Mouse (Mus musculus) left cerebral cortex, adult 2 months (tissue): ENCODE measurements around the gene Gas7. TPM values are rescaled to one million over a fixed set of nuclear protein-coding genes. Genes with fewer than 3 reads are reported as not detected.

ENCODE experiments used
- DNase-seq, 2 experiments: peaks; one replicate each; pipeline ENCODE4 v3.0.0; 2021 to 2022; ENCODE audit warnings: low spot score in 2 of 2, mixed read lengths in 1 of 2; ENCODE audit errors: extremely low spot score in 1 of 2
- H3K27ac ChIP-seq: fragments of 200-600 bp; 2 replicates; pipeline ENCODE4 v1.8.1; 2022
- H3K4me3 ChIP-seq: fragments of 200-600 bp; 2 replicates; pipeline ENCODE4 v1.8.1; 2022
- CTCF ChIP-seq: fragments of 200-600 bp; IDR thresholded peaks from 2 replicates; pipeline ENCODE4 v1.8.1; 2022; ENCODE audit warnings: antibody characterized with exemption, mild to moderate bottlenecking, moderate library complexity
- intact Hi-C: fragments of 180-260 bp; cut with DNase I; formaldehyde crosslinking; loops from one replicate; pipeline ENCODE4 v1.15.1; 2025
- total RNA-seq, 2 experiments: library from RNA; stranded (reverse); gene quantifications; 2 replicates each; pipeline ENCODE4 v1.2.3; 2021

Gene Gas7
- total RNA-seq, 2 experiments from 2014 or later: 539 to 559 TPM

DNA sequence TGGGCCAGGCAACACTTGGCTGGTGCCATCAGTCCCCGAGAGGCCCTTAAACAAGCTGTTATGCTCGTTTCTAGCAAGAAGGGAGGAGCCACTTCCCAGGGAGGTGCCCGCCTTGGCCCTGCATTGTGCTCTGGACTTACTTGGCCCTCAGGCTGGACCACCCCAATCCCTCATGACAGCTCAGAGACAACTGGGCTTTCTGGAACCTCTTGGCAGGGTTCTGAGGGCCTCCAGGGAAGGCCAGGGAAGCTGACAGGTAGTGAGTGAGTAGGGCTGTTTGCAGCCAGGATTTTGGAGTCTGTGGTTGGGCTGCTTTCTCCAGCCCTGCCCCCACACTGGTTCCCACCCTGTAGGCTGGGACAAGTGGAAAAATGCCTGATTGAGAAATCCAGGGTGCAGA lies 68.6 kb downstream of the Gas7 start:
- H3K27ac ChIP-seq: peak overlapping the region; percentile 10; the same call in 1 of the 2 replicates
- DNase-seq: no peak
- H3K4me3 ChIP-seq: no peak overlapping the region
- no peak for TF ChIP-seq CTCF
- intact Hi-C loops: no loop called here

DNA sequence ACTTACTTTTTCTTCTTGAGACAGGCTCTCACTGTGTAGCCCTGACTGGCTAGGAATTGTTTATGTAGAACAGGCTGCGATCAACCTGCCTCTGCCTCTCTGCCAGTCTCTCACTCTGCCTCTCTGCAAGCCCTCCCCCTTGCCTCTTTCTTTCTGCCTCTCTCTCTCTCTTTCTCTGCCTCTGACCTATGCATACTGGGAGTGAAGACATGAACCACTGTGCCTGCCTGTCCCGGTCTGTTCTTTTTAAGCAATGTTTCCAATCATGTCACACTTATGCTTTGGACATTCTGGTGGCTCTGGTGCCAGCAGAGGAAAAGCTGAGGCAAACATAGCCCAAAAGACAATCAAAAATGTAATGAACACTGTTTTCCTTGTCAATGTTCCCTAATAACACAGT lies 69.5 kb downstream of the Gas7 start:
- no peak for TF ChIP-seq CTCF
- no peak for DNase-seq
- no peak overlapping the region for H3K4me3 ChIP-seq
- intact Hi-C loops: loop anchor here (5.0 kb wide), 2 partner anchors 73 to 123 kb away; no protein-coding TSS in a partner anchor
- H3K27ac ChIP-seq: peak overlapping the region; percentile 53; the same call in 1 of the 2 replicates

DNA sequence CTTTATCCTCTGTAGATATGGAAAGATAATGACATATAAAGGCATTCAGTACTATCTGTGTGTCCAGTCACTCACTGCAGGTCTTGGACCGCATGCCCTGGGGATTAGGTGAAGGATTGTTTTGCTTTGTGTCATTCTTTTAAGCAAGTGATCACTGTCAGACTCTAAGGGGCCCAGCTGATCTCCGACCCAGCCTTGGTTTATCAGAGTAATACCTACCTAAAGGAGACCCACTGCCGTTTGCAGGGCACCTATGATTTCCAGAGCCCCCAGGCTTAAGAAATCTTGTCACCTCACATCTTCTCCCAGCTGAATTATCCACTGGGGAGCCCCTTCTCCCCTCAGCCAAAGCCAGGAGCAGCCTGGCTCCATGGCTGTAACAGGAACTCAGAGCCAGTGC lies 70.6 kb downstream of the Gas7 start:
- Histone ChIP-seq H3K27ac (peak overlapping the region; percentile 78), H3K4me3 (no peak overlapping the region)
- intact Hi-C loops: loop anchor here (5.0 kb wide), 2 partner anchors 71 to 121 kb away; no protein-coding TSS in a partner anchor
- TF ChIP-seq CTCF: no peak
- no peak for DNase-seq

DNA sequence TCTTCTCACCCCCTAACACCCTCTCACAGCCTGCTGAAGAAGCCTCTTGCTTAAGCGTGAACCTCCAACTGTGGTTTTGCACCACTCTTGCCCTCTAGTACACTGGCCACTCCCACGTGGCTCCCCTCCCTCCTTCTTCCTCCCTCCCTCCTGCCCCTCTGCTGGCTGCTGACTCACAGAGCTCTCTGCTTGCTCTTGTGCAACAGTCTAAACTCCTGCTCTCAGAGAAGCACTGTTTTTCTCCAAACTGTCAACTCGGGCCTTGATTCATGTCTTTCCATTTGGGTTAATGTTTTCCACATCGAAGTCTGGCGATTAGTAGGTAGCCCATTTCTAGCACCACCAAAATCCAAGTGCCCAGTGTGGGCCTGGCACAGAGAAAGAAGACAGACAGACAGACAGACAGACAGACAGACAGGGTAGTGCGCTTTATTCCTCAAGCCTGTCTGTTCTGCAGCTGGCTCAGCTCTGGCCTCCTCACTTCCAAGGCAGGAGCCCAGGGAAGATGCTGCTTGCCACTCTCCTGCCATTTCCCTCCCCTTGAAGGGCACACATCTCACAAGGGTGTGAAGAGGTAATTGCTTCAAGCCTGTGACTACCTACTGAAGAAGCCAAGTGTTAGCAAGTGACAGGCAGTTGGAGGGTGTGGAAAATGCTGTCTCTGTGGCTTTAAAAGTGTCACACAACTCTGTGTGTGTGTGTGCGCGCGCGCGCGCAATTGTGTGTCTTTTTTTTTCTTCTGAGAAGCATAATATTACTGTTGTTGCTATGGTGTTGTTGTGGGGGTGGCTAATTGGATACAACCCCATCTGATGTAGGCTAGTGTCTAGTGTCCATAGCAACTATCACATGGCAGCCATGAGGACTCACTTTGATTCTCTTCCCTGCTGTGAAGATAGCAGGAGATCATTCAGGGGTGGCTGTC lies 71.6 kb downstream of the Gas7 start:
- no peak for TF ChIP-seq CTCF
- intact Hi-C loops: loop anchor here (5.0 kb wide), 2 partner anchors 70 to 120 kb away; no protein-coding TSS in a partner anchor
- peak in 1 of 2 experiments; percentile 43 for DNase-seq
- Histone ChIP-seq H3K27ac (peak overlapping the region; percentile 78), H3K4me3 (no peak overlapping the region)

GRCm38 (mm10) chr11:67531286-67531685 lies 76.0 kb downstream of the Gas7 start:
- no peak for TF ChIP-seq CTCF
- intact Hi-C loops: no loop called here
- H3K27ac ChIP-seq: no peak overlapping the region
- no peak overlapping the region for H3K4me3 ChIP-seq
- DNase-seq: no peak

DNA sequence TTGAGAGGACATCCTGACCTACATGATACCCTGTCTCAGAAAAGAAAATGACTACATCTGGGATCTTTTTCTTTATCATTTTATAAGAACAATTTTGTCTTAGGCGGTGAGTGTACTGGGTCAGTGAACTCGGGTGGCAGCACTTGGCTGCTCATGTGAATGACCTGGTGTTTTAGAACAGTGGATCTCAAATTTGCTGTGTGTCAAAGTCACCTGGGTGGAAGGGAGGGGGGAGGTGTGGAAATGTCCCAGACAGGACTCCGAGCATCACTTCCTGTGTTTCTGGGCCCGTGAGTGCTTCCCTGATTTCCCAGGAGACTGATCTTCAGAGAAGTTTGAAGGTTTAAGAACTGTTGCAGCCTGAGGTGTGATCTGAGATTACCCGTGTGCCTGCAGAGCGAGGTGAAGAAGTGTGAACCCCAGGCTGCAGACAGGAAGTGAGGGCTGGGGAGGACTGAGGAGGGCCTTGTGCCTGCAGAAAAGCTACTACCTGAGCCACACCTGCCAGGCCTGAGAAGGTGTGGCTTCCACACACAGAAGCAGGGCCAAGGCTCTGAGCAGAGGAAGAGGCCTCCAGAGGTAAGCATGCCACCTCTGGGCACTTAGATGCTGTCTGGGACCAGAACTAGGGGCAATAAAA lies 76.8 kb downstream of the Gas7 start:
- Histone ChIP-seq H3K27ac (no peak overlapping the region), H3K4me3 (no peak overlapping the region)
- no peak for TF ChIP-seq CTCF
- intact Hi-C loops: no loop called here
- no peak for DNase-seq

GRCm38 (mm10) chr11:67532728-67533127 lies 77.5 kb downstream of the Gas7 start:
- intact Hi-C loops: no loop called here

GRCm38 (mm10) chr11:67533151-67533550 lies 77.9 kb downstream of the Gas7 start:
- no peak for DNase-seq
- Histone ChIP-seq H3K4me3 (no peak overlapping the region), H3K27ac (no peak overlapping the region)
- intact Hi-C loops: no loop called here
- TF ChIP-seq CTCF: no peak

More at GRCm38 (mm10) chr11:67532728-67533127, 77.5 kb downstream of the Gas7 start:
- no peak overlapping the region for H3K27ac ChIP-seq
- no peak for DNase-seq
- TF ChIP-seq CTCF: no peak
- no peak overlapping the region for H3K4me3 ChIP-seq

DNA sequence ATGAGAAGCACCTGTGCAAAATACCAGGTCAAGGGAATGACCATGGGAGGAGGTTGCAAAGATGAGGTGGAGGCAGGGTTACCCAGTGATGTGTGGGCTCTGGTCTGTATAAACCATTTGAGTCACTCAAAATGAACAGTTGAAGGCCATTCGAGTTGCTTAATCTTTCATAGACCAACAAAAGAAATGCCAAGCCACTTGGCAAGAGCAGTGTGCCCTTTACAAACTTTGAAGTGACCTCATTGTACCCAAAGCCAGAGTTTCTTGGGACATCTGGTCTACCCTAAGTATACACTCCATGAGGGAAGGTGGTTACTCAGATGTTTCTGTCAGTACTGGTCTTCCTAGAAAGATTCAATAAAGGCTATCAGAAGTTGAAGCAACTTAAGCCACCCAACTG lies 80.5 kb downstream of the Gas7 start:
- intact Hi-C loops: no loop called here

DNA sequence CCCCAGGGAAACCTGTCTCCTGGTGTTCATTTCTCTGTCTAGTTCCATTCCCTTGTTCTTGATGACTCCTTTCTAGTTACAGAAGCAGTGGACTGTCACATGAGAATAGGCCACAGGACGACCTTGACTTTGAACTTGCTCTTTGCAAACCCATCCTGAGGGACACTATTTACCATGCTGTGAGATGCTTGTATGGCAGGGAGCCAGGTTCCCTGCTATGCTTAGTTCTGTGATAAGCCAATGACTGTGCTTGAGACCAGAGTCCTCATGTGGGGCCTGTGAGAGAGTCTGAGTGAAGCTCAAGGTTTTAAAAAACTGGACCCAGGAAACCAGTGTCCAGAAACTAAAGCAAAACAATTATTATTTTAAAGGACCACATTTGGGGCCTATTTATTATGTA lies 81.2 kb downstream of the Gas7 start:
- DNase-seq: no peak
- H3K27ac ChIP-seq: no peak overlapping the region
- TF ChIP-seq CTCF: no peak
- intact Hi-C loops: no loop called here
- H3K4me3 ChIP-seq: no peak overlapping the region

More for the DNA sequence above, 80.5 kb downstream of the Gas7 start:
- Histone ChIP-seq H3K27ac (no peak overlapping the region), H3K4me3 (no peak overlapping the region)
- DNase-seq: no peak
- TF ChIP-seq CTCF: no peak

GRCm38 (mm10) chr11:67537353-67537752 lies 82.1 kb downstream of the Gas7 start:
- no peak for DNase-seq
- Histone ChIP-seq H3K27ac (no peak overlapping the region), H3K4me3 (no peak overlapping the region)
- TF ChIP-seq CTCF: no peak; the same call in none of the 2 replicates
- intact Hi-C loops: no loop called here

DNA sequence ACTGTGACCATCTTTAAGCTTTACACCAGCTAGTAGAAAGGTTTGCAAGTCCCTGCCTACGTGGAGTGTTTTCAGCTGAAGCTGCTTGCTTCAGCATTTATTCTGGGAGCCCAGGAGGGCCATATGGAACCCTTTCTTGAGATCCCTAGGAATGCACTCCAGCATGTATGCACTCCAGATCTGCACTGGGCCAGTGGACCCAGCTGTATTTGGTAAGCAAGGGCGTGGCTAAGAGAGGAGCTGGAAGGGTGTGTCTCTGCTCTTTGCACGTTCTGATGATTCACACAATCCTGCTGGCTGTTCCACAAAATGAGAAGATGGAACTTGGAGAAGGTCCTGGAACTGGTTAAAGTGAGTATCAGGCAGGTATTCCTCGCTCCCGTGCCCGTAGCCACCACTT lies 83.3 kb downstream of the Gas7 start:
- TF ChIP-seq CTCF: no peak
- H3K27ac ChIP-seq: peak overlapping the region; percentile 6; the same call in 1 of the 2 replicates
- intact Hi-C loops: no loop called here
- no peak for DNase-seq
- H3K4me3 ChIP-seq: no peak overlapping the region
